Mouse (Mus musculus) MEL (cell line): ENCODE data around the gene Aff3.

Experiments used
- BHLHE40 ChIP-seq: IDR thresholded peaks from 2 replicates; pipeline ENCODE4 v1.6.1; 2012; ENCODE audit warnings: low read depth, mild to moderate bottlenecking, inconsistent platforms, low read length, improper control_type of control experiment, borderline replicate concordance
- CTCF ChIP-seq, 3 experiments: IDR thresholded peaks in 2 of 3; conservative IDR thresholded peaks in 1 of 3; 2 replicates each; pipeline ENCODE4 v1.5.1; 2011 to 2012; ENCODE audit warnings: low read length in 3 of 3, low read depth in 2 of 3, mild to moderate bottlenecking in 2 of 3, improper control_type of control experiment in 1 of 3, inconsistent platforms in 1 of 3, mixed read lengths in 1 of 3, moderate library complexity in 1 of 3; ENCODE audit not compliant: control insufficient read depth in 1 of 3, insufficient read depth in 1 of 3, poor library complexity in 1 of 3, severe bottlenecking in 1 of 3
- EP300 ChIP-seq, 2 experiments: IDR thresholded peaks; 2 replicates each; pipeline ENCODE4 v1.6.1; 2011; ENCODE audit warnings: improper control_type of control experiment in 2 of 2, low read length in 2 of 2, low read depth in 1 of 2, mild to moderate bottlenecking in 1 of 2
- MAFK ChIP-seq: IDR thresholded peaks from 2 replicates; pipeline ENCODE4 v1.6.1; 2011; ENCODE audit warnings: low read depth, mild to moderate bottlenecking, low read length, improper control_type of control experiment, borderline replicate concordance
- MAX ChIP-seq: IDR thresholded peaks from 2 replicates; pipeline ENCODE4 v1.6.1; 2011; ENCODE audit warnings: low read length, improper control_type of control experiment
- MYC ChIP-seq: IDR thresholded peaks from 2 replicates; pipeline ENCODE4 v1.6.1; 2011; ENCODE audit warnings: low read depth, mild to moderate bottlenecking, low read length, improper control_type of control experiment, moderate library complexity
- POLR2A ChIP-seq, 2 experiments: IDR thresholded peaks; 2 replicates each; pipeline ENCODE4 v1.6.1; 2011 to 2012; ENCODE audit warnings: low read length in 2 of 2, mild to moderate bottlenecking in 2 of 2, control low read depth in 1 of 2, improper control_type of control experiment in 1 of 2, low read depth in 1 of 2, moderate library complexity in 1 of 2; ENCODE audit not compliant: control insufficient read depth in 1 of 2, insufficient read depth in 1 of 2, poor library complexity in 1 of 2
- ZMIZ1 ChIP-seq: IDR thresholded peaks from 2 replicates; pipeline ENCODE4 v1.6.1; 2012; ENCODE audit warnings: low read depth, mild to moderate bottlenecking, inconsistent platforms, low read length, improper control_type of control experiment, moderate library complexity

DNA sequence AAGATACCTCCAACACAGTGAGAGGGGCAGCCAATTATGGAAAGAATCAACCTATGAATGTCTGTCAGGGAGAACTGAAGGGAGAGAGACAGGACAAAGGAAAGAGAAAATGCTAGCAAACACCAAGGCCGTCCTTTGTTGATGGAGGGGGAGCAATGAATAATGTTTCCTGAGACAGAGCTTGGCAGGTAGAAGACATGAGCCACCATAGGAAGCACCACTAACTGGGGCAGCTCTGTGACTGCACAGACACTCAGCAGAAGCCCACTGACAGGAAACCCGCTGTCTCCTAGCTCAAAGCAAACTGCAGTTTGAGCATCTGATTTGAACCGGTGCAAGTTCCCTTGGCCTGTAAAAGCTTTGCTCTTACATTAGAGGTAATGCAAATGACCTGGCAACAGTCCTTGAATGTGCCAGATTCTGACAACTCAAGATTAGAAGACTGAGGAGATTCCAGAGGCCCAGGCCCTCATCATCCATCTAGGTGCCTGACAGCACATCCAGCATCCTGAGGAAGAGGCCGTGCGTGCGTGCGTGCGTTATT is 176.0 kb downstream of the Aff3 start:
- no peak for TF ChIP-seq CTCF (IDR thresholded peaks at IDR 0.05 in 2 of 3, conservative IDR thresholded peaks at IDR 0.05 in 1 of 3; ENCODE audit: control insufficient read depth in 1 of 3, insufficient read depth in 1 of 3, low read depth in 2 of 3, low read length in 3 of 3, poor library complexity in 1 of 3, severe bottlenecking in 1 of 3)
- TF ChIP-seq POLR2A (IDR thresholded peaks at IDR 0.05; ENCODE audit: control insufficient read depth in 1 of 2, insufficient read depth in 1 of 2, low read depth in 1 of 2, low read length in 2 of 2, poor library complexity in 1 of 2) = no peak
- no peak for TF ChIP-seq ZMIZ1
- no peak for TF ChIP-seq MAX
- no peak for TF ChIP-seq BHLHE40
- no peak for TF ChIP-seq EP300 (IDR thresholded peaks at IDR 0.05; ENCODE audit: low read depth in 1 of 2, low read length in 2 of 2)
- TF ChIP-seq MAFK = no peak
- no peak for TF ChIP-seq MYC
